Mouse (Mus musculus) embryonic facial prominence, embryonic 13.5 days (tissue): ENCODE data around the gene Pla2g6. TPM values are rescaled to one million over a fixed set of nuclear protein-coding genes. Genes with fewer than 3 reads are reported as not detected.

Source experiments
- ATAC-seq: fragments of 200-750 bp; cut with Nextera tagmentation; 2 replicates; pipeline ENCODE4 v1.8.0; 2017; ENCODE audit warnings: low read depth; ENCODE audit not compliant: insufficient number of reproducible peaks, insufficient read depth, low FRiP score, low TSS enrichment
- H3K27ac ChIP-seq: fragments of 300-500 bp; sonication (generic); 2 replicates; pipeline ENCODE4 v1.5.1; 2015; ENCODE audit warnings: moderate library complexity, mild to moderate bottlenecking, inconsistent platforms
- H3K27me3 ChIP-seq: fragments of 300-500 bp; sonication (generic); 2 replicates; pipeline ENCODE4 v1.6.1; 2015; ENCODE audit warnings: mild to moderate bottlenecking, inconsistent platforms
- H3K36me3 ChIP-seq: fragments of 300-500 bp; sonication (generic); 2 replicates; pipeline ENCODE4 v1.6.1; 2015; ENCODE audit warnings: mild to moderate bottlenecking, inconsistent platforms
- H3K4me1 ChIP-seq: fragments of 300-500 bp; sonication (generic); 2 replicates; pipeline ENCODE4 v1.6.1; 2015; ENCODE audit warnings: inconsistent platforms
- H3K4me2 ChIP-seq: fragments of 300-500 bp; sonication (generic); 2 replicates; pipeline ENCODE4 v1.6.1; 2015; ENCODE audit warnings: moderate library complexity, mild to moderate bottlenecking, inconsistent platforms
- H3K4me3 ChIP-seq: fragments of 300-500 bp; sonication (generic); 2 replicates; pipeline ENCODE4 v1.5.1; 2015; ENCODE audit warnings: mild to moderate bottlenecking, inconsistent platforms
- H3K9ac ChIP-seq: fragments of 300-500 bp; sonication (generic); 2 replicates; pipeline ENCODE4 v1.6.1; 2015; ENCODE audit warnings: mild to moderate bottlenecking, inconsistent platforms
- H3K9me3 ChIP-seq: fragments of 300-500 bp; sonication (generic); 2 replicates; pipeline ENCODE4 v1.6.1; 2016; ENCODE audit warnings: inconsistent platforms
- WGBS: fragments of 180-500 bp; shearing (Covaris S2); methylation state at CpG from one replicate; pipeline ENCODE4 v1.1.7; 2015; ENCODE audit warnings: mixed read lengths; 5-methylcytosine and 5-hydroxymethylcytosine counted together
- polyA plus RNA-seq: library from polyadenylated mRNA; unstranded; fragments of >200 nt; fragmentation: Nextera tagmentation; extraction: Ambion mirVana; gene quantifications from 2 replicates; pipeline ENCODE4 v1.2.1, GENCODE M21; 2015

Gene Pla2g6
- polyA plus RNA-seq, 1 experiment from 2014 or later: 11.6 TPM

GRCm38 (mm10) chr15:79329346-79329978 lies 1.3 kb upstream of the Pla2g6 start:
- no peak overlapping the region for H3K27ac ChIP-seq
- 96% methylated on average over 6 of the region's 6 CpGs for WGBS
- no peak for ATAC-seq

GRCm38 (mm10) chr15:79328939-79329275 lies 717 bp upstream of the Pla2g6 start:
- Histone ChIP-seq H3K27ac (no peak overlapping the region), H3K4me2 (peak overlapping the region; percentile 84), H3K27me3 (no peaks in the 10 kb centered on the region), H3K36me3 (no peaks in the 10 kb centered on the region), H3K9ac (no peak overlapping the region), H3K9me3 (no peaks in the 10 kb centered on the region), H3K4me1 (peaks cover 33% of the 10 kb centered on the region), H3K4me3 (no peak overlapping the region)
- ATAC-seq: no peak
- WGBS: 91% methylated on average over 4 of the region's 4 CpGs

More at GRCm38 (mm10) chr15:79329346-79329978, 1.3 kb upstream of the Pla2g6 start:
- H3K36me3 ChIP-seq: no peaks in the 10 kb centered on the region
- H3K27me3 ChIP-seq: no peaks in the 10 kb centered on the region
- peaks cover 27% of the 10 kb centered on the region for H3K4me1 ChIP-seq
- H3K9ac ChIP-seq: no peak overlapping the region
- no peak overlapping the region for H3K4me3 ChIP-seq
- H3K4me2 ChIP-seq: no peak overlapping the region
- no peaks in the 10 kb centered on the region for H3K9me3 ChIP-seq

- Histone ChIP-seq H3K36me3 (no peaks in the 10 kb centered on the region), H3K27ac (peak overlapping the region; percentile 88), H3K27me3 (no peaks in the 10 kb centered on the region), H3K9ac (peak overlapping the region; percentile 76), H3K4me1 (peaks cover 48% of the 10 kb centered on the region), H3K9me3 (no peaks in the 10 kb centered on the region), H3K4me3 (peak overlapping the region; percentile 61), H3K4me2 (peak overlapping the region; percentile 84)
- ATAC-seq: no peak
- WGBS: 18% methylated on average over 20 of the region's 20 CpGs
Observed at GRCm38 (mm10) chr15:79326971-79327961, 924 bp downstream of the Pla2g6 start.

GRCm38 (mm10) chr15:79326264-79326663 lies 1.9 kb downstream of the Pla2g6 start:
- Histone ChIP-seq H3K4me1 (peaks cover 51% of the 10 kb centered on the region), H3K9me3 (no peaks in the 10 kb centered on the region), H3K9ac (no peak overlapping the region), H3K27me3 (no peaks in the 10 kb centered on the region), H3K4me2 (peak overlapping the region; percentile 14; the same call in 1 of the 2 replicates), H3K36me3 (no peaks in the 10 kb centered on the region), H3K4me3 (no peak overlapping the region), H3K27ac (no peak overlapping the region)
- 55% methylated on average over 4 of the region's 4 CpGs for WGBS
- no peak for ATAC-seq

- WGBS: 80% methylated on average over 3 of the region's 3 CpGs
- H3K9me3 ChIP-seq: no peaks in the 10 kb centered on the region
- no peak overlapping the region for H3K9ac ChIP-seq
- no peaks in the 10 kb centered on the region for H3K36me3 ChIP-seq
- peaks cover 51% of the 10 kb centered on the region for H3K4me1 ChIP-seq
- ATAC-seq: no peak
- H3K4me3 ChIP-seq: no peak overlapping the region
- no peaks in the 10 kb centered on the region for H3K27me3 ChIP-seq
- no peak overlapping the region for H3K4me2 ChIP-seq
- no peak overlapping the region for H3K27ac ChIP-seq
Observed at GRCm38 (mm10) chr15:79325742-79326141, 2.4 kb downstream of the Pla2g6 start.

- no peak overlapping the region for H3K9ac ChIP-seq
- H3K9me3 ChIP-seq: no peaks in the 10 kb centered on the region
- ATAC-seq: no peak
- WGBS: 94% methylated on average over 3 of the region's 3 CpGs
- no peaks in the 10 kb centered on the region for H3K27me3 ChIP-seq
- H3K4me1 ChIP-seq: peaks cover 51% of the 10 kb centered on the region
- peak overlapping the region; percentile 66; the same call in 1 of the 2 replicates for H3K27ac ChIP-seq
- H3K36me3 ChIP-seq: no peaks in the 10 kb centered on the region
- no peak overlapping the region for H3K4me2 ChIP-seq
- no peak overlapping the region for H3K4me3 ChIP-seq
Observed at GRCm38 (mm10) chr15:79324373-79324772, 3.8 kb downstream of the Pla2g6 start.

- ATAC-seq: no peak
- no peaks in the 10 kb centered on the region for H3K36me3 ChIP-seq
- H3K9me3 ChIP-seq: no peaks in the 10 kb centered on the region
- 71% methylated on average over 4 of the region's 4 CpGs for WGBS
- H3K4me1 ChIP-seq: peaks cover 51% of the 10 kb centered on the region
- H3K27ac ChIP-seq: peak overlapping the region; percentile 66
- H3K9ac ChIP-seq: no peak overlapping the region
- no peak overlapping the region for H3K4me3 ChIP-seq
- no peaks in the 10 kb centered on the region for H3K27me3 ChIP-seq
- no peak overlapping the region for H3K4me2 ChIP-seq
Observed at GRCm38 (mm10) chr15:79323791-79324155, 4.4 kb downstream of the Pla2g6 start.

- Histone ChIP-seq H3K27ac (peak overlapping the region; percentile 66), H3K4me3 (no peak overlapping the region), H3K36me3 (no peaks in the 10 kb centered on the region), H3K9ac (no peak overlapping the region), H3K9me3 (no peaks in the 10 kb centered on the region), H3K27me3 (no peaks in the 10 kb centered on the region), H3K4me1 (peaks cover 51% of the 10 kb centered on the region), H3K4me2 (no peak overlapping the region)
- 43% methylated on average over 6 of the region's 6 CpGs for WGBS
- ATAC-seq: no peak
Observed at GRCm38 (mm10) chr15:79322991-79323790, 5.0 kb downstream of the Pla2g6 start.

- Histone ChIP-seq H3K9me3 (no peaks in the 10 kb centered on the region), H3K4me3 (no peak overlapping the region), H3K4me2 (no peak overlapping the region), H3K4me1 (peaks cover 49% of the 10 kb centered on the region), H3K36me3 (no peaks in the 10 kb centered on the region), H3K27me3 (no peaks in the 10 kb centered on the region), H3K27ac (peak overlapping the region; percentile 49; the same call in 1 of the 2 replicates), H3K9ac (no peak overlapping the region)
- 59% methylated on average over 11 of the region's 11 CpGs for WGBS
- no peak for ATAC-seq
Observed at GRCm38 (mm10) chr15:79322281-79322990, 5.8 kb downstream of the Pla2g6 start.

- no peak overlapping the region for H3K27ac ChIP-seq
- 82% methylated on average over 5 of the region's 5 CpGs for WGBS
- no peaks in the 10 kb centered on the region for H3K27me3 ChIP-seq
- peaks cover 42% of the 10 kb centered on the region for H3K4me1 ChIP-seq
- no peak overlapping the region for H3K9ac ChIP-seq
- no peak overlapping the region for H3K4me2 ChIP-seq
- no peaks in the 10 kb centered on the region for H3K36me3 ChIP-seq
- ATAC-seq: no peak
- no peaks in the 10 kb centered on the region for H3K9me3 ChIP-seq
- H3K4me3 ChIP-seq: no peak overlapping the region
Observed at GRCm38 (mm10) chr15:79321733-79322190, 6.4 kb downstream of the Pla2g6 start.
